Mouse (Mus musculus) left cerebral cortex, postnatal 4 days (tissue): ENCODE data around the gene Sh3bgrl. TPM values are rescaled to one million over a fixed set of nuclear protein-coding genes. Genes with fewer than 3 reads are reported as not detected.

Experiments
- DNase-seq: peaks from one replicate; pipeline ENCODE4 v3.0.0-alpha.2; 2022
- intact Hi-C: fragments of 180-260 bp; cut with DNase I; formaldehyde crosslinking; loops from one replicate; pipeline ENCODE4 v1.15.1; 2025
- total RNA-seq, 2 experiments: library from RNA; stranded (reverse); gene quantifications; 2 replicates each; pipeline ENCODE4 v1.2.3; 2021

Sh3bgrl gene
- total RNA-seq, 2 experiments from 2014 or later = 141 to 142 TPM

GRCm38 (mm10) chrX:109228720-109229119 is 133.6 kb downstream of the Sh3bgrl start:
- DNase-seq = no peak
- intact Hi-C loops = no loop called here

GRCm38 (mm10) chrX:109235383-109236036 is 140.3 kb downstream of the Sh3bgrl start:
- intact Hi-C loops = no loop called here

DNA sequence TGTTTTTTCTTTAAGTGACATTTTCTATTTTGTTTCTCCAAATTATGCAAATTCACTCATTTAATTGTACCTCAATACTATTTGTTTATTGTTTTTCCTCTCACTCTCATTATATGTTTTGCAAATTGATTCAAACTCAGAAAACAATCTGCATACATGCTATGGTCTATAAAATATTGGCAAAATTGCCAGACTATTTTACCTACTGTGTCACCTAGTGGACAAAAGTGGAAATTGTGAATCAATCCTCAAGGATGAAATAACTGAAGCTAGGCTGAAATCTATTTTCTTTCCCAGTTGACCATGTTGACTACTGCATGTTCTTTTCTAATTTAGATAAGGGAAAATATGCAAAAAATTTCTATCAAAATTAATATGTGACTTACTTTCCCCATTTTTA is 143.0 kb downstream of the Sh3bgrl start:
- DNase-seq = no peak
- intact Hi-C loops = no loop called here

More at GRCm38 (mm10) chrX:109235383-109236036, 140.3 kb downstream of the Sh3bgrl start:
- no peak for DNase-seq

Other genes starting within 250 kb of the Sh3bgrl start
- 1 to 10 TPM; 5.0 to 5.8 TPM for gene Hmgn5, start 82.0 kb upstream of the Sh3bgrl start, total RNA-seq
- gene Gm6377, start 101.4 kb downstream of the Sh3bgrl start, total RNA-seq = not detected